Mouse (Mus musculus) lung, postnatal 0 days (tissue): ENCODE results near the gene Tmem205.

ENCODE experiments used
- CTCF ChIP-seq: IDR thresholded peaks from 2 replicates; pipeline ENCODE4 v1.5.1; 2016; ENCODE audit warnings: antibody characterized with exemption, mild to moderate bottlenecking
- EP300 ChIP-seq: IDR thresholded peaks from 2 replicates; pipeline ENCODE4 v1.6.1; 2016; ENCODE audit warnings: antibody characterized with exemption, mild to moderate bottlenecking, control low read depth

GRCm38 (mm10) chr9:21927208-21927753 is at the start of gene Tmem205, which contains the start of gene Ccdc159:
- no peak for TF ChIP-seq CTCF
- no peak for TF ChIP-seq EP300
